Mouse (Mus musculus): ENCODE measurements around the gene Fam78b.

Gene Fam78b

DNA sequence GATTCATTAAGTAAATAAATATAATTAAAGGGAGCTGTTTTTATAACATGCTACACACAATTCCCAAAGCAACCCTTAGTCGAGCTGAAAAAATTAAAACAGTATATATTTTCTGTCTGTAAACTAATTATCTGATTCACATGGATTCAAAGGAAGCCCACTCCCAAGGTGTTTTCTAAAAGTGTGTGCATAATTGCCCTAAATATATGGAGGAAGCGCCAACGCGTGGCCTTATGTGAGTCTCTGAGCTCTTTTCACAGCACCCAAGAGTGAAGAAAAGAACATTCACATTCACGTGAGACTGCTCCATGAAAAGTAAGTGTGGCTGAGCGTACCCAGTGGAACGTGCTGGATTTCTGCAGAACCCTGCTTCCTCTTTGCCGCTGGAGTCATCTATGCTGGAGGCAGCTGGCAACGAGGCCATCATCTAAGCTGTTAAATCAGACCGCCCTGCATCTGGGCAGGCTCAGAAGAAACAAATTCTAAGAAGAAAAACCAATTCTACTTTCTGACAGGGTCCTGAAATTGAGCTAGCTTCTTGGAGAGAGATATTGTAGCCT is 93.5 kb downstream of the Fam78b start:
- DNase-seq (ENCODE audit: low spot score in 2 of 2): no peak

DNA sequence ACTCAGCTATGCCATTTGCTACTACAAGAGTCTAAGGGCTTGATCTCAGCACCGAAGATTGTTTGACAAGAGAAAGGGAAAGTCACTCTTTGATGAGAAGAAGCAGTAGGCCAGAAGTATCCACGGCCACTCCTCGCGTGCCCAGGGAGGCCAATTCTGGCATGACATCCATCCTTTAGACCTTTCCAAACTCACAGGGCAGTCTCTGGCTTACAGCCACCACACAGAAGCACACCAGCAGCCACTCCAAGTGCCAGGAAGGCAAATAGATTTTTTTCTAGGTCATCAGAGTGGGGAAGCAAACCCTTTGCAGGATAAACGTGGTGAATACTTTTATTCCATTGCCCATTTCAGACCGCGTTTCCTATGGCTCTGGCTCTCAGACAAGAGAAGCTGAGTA is 97.5 kb downstream of the Fam78b start:
- no peak for DNase-seq (ENCODE audit: low spot score in 2 of 2)

DNA sequence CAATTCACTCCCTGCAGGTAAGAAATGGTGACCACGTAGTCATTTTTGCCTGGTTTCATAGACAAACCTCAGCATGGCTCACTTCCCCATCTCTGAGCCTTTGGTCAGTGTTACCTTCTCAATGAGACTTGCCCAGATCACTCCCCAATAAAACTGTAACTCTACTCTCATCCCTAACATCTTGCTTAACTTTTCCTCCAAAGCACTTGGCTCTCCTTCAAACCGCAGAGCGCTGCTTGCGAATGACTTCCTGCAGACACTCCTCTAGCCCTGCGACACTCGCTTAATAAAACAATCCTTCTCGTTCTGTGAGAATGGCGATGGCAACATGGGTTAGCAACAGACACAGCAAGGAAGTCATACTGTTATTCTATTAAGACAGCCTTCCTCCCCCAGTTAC is 100.8 kb downstream of the Fam78b start:
- DNase-seq (ENCODE audit: low spot score in 2 of 2): no peak

DNA sequence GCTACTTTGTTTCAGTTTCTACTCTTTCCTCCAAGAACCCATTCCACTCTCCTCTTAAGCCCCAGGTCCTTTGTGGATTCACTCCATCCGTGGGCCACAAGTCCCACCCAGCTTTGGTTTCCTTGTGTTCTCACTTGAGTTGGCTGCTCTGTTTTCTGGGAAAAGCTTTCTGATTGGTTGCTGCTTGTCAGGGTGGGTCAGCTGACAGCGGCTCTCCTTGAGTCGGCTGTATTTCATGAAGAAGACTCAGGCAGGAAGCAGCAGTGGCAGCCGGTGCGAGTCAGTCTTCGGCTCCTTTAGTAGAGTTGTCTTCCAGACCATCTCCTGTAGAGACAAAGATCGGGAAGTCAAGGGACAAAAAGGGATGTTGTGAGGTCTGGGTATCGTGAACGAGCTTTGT is 101.3 kb downstream of the Fam78b start:
- DNase-seq (ENCODE audit: low spot score in 2 of 2): no peak

DNA sequence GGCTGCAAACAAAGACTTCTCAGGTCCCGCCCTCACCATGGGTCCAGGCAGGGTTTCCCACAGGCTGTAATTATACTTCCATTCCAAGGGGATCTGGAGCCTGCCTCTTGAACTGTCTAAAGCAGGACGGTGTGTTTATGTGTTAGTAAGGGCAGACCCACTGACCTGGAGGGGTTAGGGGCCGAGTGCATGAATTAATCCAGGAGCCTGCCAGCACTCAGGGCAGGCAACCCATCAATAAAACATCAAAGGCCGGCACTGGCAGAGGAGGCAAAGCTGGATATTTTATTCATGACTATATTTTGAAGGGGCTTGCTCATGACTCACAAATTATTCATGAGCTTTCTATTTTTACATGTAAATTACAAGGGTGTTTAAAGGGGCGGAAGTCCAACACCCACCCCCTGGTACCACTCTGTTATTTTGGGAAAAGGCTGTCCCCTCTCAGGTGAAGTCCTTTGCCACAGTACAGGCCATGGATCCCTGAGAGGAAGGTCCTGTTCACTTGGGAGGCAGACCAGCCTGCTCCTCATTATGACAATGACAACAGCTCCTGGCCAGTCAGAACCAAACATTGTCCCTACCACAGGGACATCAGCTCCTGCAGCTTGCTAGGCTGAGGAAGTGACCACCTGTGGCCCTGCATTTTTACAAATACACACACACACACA is 103.9 kb downstream of the Fam78b start:
- no peak for DNase-seq (ENCODE audit: low spot score in 2 of 2)

DNA sequence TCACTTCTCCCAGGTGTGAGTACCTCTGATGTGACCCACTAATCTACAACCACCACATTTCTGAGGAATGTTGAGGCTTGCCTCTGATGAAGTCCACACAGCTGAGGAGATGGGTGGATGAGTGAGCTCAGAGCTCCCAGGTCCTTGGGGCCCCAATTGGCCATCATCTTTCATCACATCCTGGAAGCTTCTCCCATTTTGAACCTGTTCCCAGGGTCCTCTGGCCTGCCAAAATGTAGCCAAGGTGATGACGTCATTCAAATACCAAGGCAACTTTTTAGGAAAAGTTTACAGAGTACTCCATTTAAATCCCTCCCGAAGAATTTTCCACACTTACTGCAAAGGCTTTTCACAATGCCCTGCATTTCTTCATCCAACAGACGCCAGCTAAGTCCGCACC is 104.7 kb downstream of the Fam78b start:
- no peak for DNase-seq (ENCODE audit: low spot score in 2 of 2)

DNA sequence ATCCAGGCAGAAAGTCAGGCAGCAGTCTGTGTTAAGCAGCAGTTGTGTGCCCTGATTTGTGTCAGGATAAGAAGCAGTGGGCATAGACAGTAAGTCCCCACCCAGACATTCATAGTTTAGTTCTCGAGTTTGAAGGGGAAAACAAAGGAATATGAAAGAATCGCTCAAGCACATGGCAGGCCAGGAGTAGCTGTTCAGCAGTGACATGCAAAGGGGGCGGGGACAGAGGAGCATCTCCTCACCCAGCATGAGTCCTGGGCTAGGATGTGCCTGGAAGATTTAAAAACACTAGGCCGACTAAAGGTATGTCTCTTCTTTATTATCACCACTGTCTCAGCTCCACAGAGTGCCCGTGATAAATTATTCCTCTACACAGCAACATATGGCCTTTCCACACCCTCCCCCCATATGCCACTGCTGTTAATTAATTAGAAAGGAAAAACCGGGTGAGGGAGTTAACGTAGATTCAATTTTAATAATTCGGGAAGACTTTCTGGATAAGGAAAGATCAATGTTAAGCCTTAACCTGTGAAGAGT is 107.8 kb downstream of the Fam78b start:
- DNase-seq (ENCODE audit: low spot score in 2 of 2): no peak

DNA sequence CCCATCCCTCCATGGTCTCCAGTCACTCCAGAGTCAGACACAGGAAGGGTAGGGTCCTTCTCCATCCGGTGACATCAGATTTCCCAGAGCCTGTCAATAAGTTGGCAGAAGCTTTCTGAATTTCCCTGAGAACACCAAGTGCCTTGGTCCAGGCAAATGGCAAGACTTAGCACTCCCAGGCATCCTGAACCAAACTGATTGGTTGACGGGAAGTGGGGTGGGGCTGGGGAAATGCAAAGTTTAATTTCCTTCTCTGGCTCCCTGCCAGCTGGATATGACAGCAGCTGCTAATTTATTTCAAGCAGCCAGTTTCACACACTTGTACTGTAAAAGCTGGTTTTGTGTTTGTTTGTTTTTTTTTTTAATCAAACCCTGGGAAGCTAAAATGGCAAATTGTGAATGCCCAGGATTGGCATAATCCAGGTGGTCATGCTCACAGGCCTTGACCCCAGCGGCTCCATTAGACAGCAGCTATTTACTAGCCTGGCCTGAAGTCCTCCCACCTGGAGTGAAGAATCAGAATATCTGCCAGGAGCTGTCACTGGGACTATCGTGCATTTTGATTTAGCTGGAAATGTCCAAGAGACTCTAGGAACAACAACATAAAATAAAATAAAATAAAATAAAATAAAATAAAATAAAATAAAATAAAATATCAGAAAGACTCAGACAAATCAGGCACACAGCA is 113.3 kb downstream of the Fam78b start:
- no peak for DNase-seq (ENCODE audit: low spot score in 2 of 2)

DNA sequence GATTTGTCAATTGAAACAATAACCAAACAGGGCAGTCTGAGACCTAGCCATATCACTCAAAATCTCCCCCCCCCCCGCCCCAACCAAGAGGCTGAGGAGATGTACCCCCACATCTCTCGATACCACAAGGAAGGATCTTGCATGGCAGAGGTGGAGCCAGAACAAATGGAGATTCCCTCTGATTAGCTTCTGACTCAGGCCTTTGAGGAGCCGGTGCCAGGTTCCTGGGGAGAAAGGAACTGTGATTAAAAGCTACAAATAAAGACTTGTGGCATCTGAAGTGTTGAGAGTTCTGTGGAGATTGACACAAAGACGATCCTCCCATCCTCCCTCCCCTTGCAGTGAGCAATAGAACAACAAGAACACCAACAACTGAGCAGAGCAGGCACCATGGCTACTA is 113.9 kb downstream of the Fam78b start:
- DNase-seq (ENCODE audit: low spot score in 2 of 2): no peak

DNA sequence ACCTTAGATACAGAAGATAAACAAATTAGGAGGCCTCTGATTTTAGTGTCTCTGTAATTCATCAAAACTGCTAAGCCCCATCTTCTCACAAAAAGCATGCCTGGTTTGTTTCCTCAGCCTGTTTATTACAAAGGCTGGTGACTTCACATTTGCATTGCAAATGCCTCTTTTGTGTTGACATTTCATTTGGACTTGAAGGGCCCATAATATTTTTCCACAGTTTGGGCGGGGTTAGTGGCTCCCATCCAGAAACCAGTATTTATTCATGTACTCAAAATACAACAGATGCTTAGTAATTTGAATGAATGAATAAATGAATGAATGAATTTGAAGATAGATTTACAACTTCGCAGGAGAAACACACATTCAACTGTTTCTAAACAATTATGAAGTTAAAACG is 115.5 kb downstream of the Fam78b start:
- DNase-seq (ENCODE audit: low spot score in 2 of 2): no peak

DNA sequence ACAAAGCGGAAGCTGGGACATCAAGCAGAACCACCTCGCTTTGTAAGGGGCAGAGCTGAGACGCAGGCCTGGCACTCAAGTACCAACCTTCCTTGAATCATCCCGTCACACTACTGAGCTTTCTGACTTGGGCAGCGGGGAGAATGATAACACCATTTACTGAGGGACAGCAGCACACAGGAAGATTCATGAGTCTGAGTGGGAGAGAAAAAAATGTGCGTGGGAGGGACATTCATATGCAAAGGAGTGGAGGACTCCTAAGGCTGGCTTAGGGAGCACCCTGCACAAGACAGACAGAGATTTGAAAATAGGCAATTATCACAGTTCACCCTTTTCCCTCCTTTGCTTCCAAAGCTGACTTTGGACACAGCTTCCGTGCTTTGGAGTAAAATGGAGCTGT is 117.8 kb downstream of the Fam78b start:
- no peak for DNase-seq (ENCODE audit: low spot score in 2 of 2)

DNA sequence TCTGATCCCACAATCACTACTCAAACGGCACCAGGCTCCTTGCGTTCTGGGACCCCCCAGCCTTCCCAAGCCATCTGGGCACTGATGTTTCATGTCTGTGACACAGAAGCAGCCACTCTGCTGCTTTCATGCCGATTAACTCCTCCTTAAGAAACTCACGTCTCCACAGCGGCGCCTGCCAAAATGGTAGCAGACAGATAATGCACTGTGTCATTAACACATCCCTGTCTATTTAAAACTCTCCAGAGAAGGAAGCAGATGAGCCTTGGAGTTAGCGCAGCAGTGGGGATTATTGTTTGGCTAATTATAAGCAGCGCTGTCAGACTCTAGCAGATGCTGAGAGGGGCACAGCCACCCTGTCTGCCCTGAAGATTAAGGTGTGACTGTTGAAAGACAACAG is 118.2 kb downstream of the Fam78b start:
- peak; percentile 33 to 36 for DNase-seq (ENCODE audit: low spot score in 2 of 2)

DNA sequence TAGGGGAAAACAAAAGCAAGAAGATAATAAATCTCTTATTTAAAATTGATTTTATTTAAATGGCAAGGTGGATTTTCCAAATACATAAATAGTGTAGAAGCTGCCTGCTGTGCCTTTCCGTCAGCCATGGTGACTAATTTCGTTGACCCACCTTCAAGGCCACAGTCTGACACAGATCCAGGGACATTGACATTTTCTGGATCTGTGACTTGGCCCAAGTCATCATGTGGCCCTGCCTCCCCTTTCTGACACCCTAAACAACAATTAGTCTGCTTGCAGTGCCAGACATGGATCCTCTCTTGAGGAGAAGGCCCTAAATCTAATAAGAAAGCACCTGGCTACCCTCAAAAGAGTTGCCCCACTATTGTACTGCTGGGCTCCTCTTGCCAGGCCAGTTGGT is 121.2 kb downstream of the Fam78b start:
- DNase-seq (ENCODE audit: low spot score in 2 of 2): no peak

DNA sequence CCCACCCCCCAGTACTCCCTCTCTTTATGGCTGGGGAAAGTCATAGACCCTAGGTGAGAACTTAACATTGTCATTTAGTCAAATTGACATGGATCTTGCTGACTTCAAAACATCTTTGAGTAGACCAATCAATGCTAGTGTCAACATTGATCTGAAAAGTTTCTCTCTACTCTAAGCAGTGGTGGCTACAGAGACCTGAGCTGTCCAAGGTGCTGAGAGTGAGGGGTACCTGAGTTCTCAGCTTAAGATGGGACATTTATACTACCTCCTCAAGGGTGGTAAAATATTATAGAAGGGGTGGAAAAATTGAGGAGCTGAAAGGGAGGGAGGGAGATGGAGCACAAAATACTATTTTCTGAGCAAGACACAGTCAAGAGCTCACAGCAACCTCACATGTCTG is 122.3 kb downstream of the Fam78b start:
- no peak for DNase-seq (ENCODE audit: low spot score in 2 of 2)

DNA sequence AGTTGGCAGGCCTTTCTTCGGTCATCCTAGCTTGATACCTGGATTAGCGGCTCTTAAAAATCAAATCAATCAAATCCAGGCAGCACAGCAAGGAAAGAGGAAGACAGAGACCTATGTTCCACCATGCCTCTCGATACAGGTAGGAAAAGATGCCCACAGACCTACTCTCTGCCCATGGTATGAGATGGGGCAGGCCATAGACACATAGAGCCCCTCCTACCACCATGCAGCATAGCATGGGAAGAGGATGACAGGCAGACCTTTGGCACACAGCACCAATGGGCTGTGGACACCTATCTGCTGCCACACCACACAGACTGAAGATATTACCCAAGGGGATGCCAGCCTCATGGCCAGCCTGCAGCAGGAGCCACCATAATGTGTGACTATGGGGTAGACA is 124.7 kb downstream of the Fam78b start:
- no peak for DNase-seq (ENCODE audit: low spot score in 2 of 2)

DNA sequence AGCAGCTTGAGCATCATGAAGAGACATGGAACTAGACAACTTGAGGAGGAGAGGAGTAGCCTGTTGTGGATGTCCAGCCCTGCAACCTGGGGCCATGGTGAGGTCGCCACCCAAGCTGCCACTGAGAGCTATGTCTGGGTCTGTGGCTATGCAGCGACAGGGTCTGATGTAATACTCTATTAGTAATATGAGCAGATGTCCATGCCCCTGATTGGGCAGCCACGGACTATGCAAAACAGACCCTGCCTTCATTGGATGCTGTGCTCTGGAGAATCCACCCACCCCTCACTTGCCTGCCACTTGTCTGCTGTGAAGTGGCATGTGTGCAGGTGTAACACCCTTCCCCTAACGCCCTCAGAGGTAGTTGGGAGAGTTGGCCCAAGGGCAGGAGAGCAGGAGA is 125.1 kb downstream of the Fam78b start:
- no peak for DNase-seq (ENCODE audit: low spot score in 2 of 2)

DNA sequence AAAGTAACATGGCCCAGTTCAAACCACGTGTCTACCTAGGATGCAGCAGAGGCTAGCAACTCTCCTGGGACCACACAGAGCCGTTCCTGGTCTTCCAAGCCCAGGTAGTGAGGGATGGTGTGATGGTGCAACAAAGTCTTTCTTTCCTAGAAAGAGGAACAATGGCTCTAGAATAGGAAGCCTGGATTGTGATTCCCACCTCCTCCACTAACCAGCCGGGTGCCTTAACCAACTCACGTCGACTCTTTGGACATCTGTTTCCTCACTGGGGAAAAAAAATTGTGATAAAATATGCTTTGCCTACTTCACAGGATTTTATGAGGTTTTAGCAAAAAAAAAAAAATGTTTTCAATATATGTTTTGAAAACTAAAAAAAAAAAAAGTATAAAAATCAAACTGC is 134.5 kb downstream of the Fam78b start:
- no peak for DNase-seq (ENCODE audit: low spot score in 2 of 2)
